Mouse (Mus musculus) forebrain, embryonic 14.5 days (tissue): ENCODE measurements around the gene H2-M5. TPM values are rescaled to one million over a fixed set of nuclear protein-coding genes. Genes with fewer than 3 reads are reported as not detected.
A peak's percentile ranks its signal among the peaks of the same experiment; 100 is the strongest.
"Not testable (repeated sequence)": the region's sequence is repeated elsewhere in the genome, so short reads cannot be mapped to it uniquely, and the experiment has no call there.

Experiments
- ATAC-seq: fragments of 200-750 bp; cut with Nextera tagmentation; 2 replicates; pipeline ENCODE4 v1.8.0; 2017; ENCODE audit warnings: mild to moderate bottlenecking, moderate library complexity
- DNase-seq: peaks from one replicate; pipeline ENCODE4 v3.0.0-alpha.2; 2015; ENCODE audit warnings: low spot score
- H3K27ac ChIP-seq: fragments of 300-500 bp; sonication (generic); 2 replicates; pipeline ENCODE4 v1.5.1; 2014; ENCODE audit warnings: low read depth, mild to moderate bottlenecking, control low read depth, low read length, moderate library complexity
- H3K27me3 ChIP-seq: fragments of 300-500 bp; sonication (generic); replicated peaks from 2 replicates; pipeline ENCODE4 v1.6.1; 2014; ENCODE audit warnings: low read length, control low read depth, mixed read lengths; ENCODE audit not compliant: control insufficient read depth, insufficient read depth
- H3K36me3 ChIP-seq: fragments of 300-500 bp; sonication (generic); 2 replicates; pipeline ENCODE4 v1.6.1; 2014; ENCODE audit warnings: low read length, control low read depth; ENCODE audit not compliant: control insufficient read depth, insufficient read depth
- H3K4me1 ChIP-seq: fragments of 300-500 bp; sonication (generic); 2 replicates; pipeline ENCODE4 v1.6.1; 2014; ENCODE audit warnings: antibody characterized with exemption, low read length, control low read depth; ENCODE audit not compliant: control insufficient read depth, insufficient read depth
- H3K4me2 ChIP-seq: fragments of 300-500 bp; sonication (generic); 2 replicates; pipeline ENCODE4 v1.6.1; 2014; ENCODE audit warnings: mild to moderate bottlenecking, control low read depth, low read length
- H3K4me3 ChIP-seq: fragments of 300-500 bp; sonication (generic); 2 replicates; pipeline ENCODE4 v1.5.1; 2014; ENCODE audit warnings: low read depth, low read length, control low read depth
- H3K9ac ChIP-seq: fragments of 300-500 bp; sonication (generic); 2 replicates; pipeline ENCODE4 v1.6.1; 2014; ENCODE audit warnings: mild to moderate bottlenecking, low read length, control low read depth, moderate library complexity
- H3K9me3 ChIP-seq: fragments of 300-500 bp; sonication (generic); replicated peaks from 2 replicates; pipeline ENCODE4 v1.6.1; 2016; ENCODE audit warnings: low read length, control low read depth, mixed read lengths; ENCODE audit not compliant: control insufficient read depth
- WGBS: fragments of 180-500 bp; shearing (Covaris S2); extraction: QIAGEN DNeasy Blood & Tissue Kit; methylation state at CpG from one replicate; pipeline ENCODE4 v1.1.7; 2014; 5-methylcytosine and 5-hydroxymethylcytosine counted together
- polyA plus RNA-seq: library from polyadenylated mRNA; unstranded; fragments of >200 nt; fragmentation: Nextera tagmentation; extraction: Ambion mirVana; gene quantifications from 2 replicates; pipeline ENCODE4 v1.2.1, GENCODE M21; 2014

Gene H2-M5
- 0.77 and 1.0 TPM in 2 replicates for polyA plus RNA-seq

DNA sequence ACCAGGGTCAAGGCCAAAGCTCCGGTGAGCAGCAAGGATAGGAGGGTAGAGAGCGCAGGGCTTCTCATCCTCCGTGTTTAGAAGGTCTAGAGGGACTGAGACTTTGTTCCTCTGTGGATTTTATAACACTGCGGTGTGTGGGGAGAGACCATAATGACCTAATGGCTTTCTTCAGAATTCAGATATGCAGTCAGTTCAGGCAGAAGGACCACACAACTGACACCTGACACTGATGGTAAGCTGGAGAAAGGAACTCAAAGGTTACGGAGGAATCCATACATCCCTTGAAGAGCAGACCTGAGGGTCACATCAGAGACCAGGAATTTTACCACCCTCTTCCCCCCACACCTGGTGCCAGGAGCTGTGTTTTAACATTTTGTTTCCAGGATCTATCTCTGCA lies at the start of gene H2-M5:
H2-M5 (minus strand) TSS at position 101 of the 400 bp plus-strand sequence.
- Histone ChIP-seq H3K27ac (no peak within 1 kb of the TSS), H3K9me3 (no peaks in the 10 kb centered on the region), H3K4me3 (no peak within 1 kb of the TSS), H3K27me3 (peaks cover 17% of the 10 kb centered on the region), H3K4me1 (no peaks in the 10 kb centered on the region), H3K36me3 (no peaks in the 10 kb centered on the region), H3K4me2 (0 out of 2 replicates have a peak within 1 kb of the TSS, but pooled peaks have one; percentile 12), H3K9ac (0 out of 2 replicates have a peak within 1 kb of the TSS, but pooled peaks have one; percentile 8)
- WGBS, result 27% methylated on average over 5 of the region's 5 CpGs
- ATAC-seq (no peak), DNase-seq (no peak)

- WGBS, result 57% methylated on average over 8 of the region's 8 CpGs
- H3K27me3 ChIP-seq, result no peaks in the 10 kb centered on the region
These were observed 39.8 kb upstream of the H2-M5 start for GRCm38 (mm10) chr17:37029162-37029561.

GRCm38 (mm10) chr17:37028683-37029120 lies 39.4 kb upstream of the H2-M5 start:
- H3K27ac ChIP-seq, result peak overlapping the region; percentile 96
- H3K9ac ChIP-seq, result peak overlapping the region; percentile 59
- no peaks in the 10 kb centered on the region for H3K9me3 ChIP-seq
- WGBS, result under 1% methylated on average over 14 of the region's 14 CpGs
- peak overlapping the region; percentile 34 for H3K4me3 ChIP-seq
- H3K4me1 ChIP-seq, result no peaks in the 10 kb centered on the region
- peak; percentile 99 for ATAC-seq
- peak; percentile 99 for DNase-seq
- H3K36me3 ChIP-seq, result no peaks in the 10 kb centered on the region
- peak overlapping the region; percentile 47 for H3K4me2 ChIP-seq
- H3K27me3 ChIP-seq, result no peaks in the 10 kb centered on the region

More at GRCm38 (mm10) chr17:37029162-37029561, 39.8 kb upstream of the H2-M5 start:
- no peaks in the 10 kb centered on the region for H3K9me3 ChIP-seq
- DNase-seq (no peak), ATAC-seq (peak; percentile 11)
- peak overlapping the region; percentile 59 for H3K9ac ChIP-seq
- H3K4me3 ChIP-seq, result peak overlapping the region; percentile 34
- peak overlapping the region; percentile 96 for H3K27ac ChIP-seq
- no peaks in the 10 kb centered on the region for H3K4me1 ChIP-seq
- no peaks in the 10 kb centered on the region for H3K36me3 ChIP-seq
- H3K4me2 ChIP-seq, result peak overlapping the region; percentile 47

GRCm38 (mm10) chr17:37028212-37028611 lies 38.9 kb upstream of the H2-M5 start:
- Histone ChIP-seq H3K9ac (peak overlapping the region; percentile 59), H3K4me3 (peak overlapping the region; percentile 34), H3K4me2 (peak overlapping the region; percentile 47), H3K27ac (peak overlapping the region; percentile 96), H3K4me1 (no peaks in the 10 kb centered on the region), H3K9me3 (no peaks in the 10 kb centered on the region), H3K36me3 (no peaks in the 10 kb centered on the region), H3K27me3 (no peaks in the 10 kb centered on the region)
- 3% methylated on average over 10 of the region's 10 CpGs for WGBS
- ATAC-seq (peak; percentile 30), DNase-seq (peak; percentile 27)

DNA sequence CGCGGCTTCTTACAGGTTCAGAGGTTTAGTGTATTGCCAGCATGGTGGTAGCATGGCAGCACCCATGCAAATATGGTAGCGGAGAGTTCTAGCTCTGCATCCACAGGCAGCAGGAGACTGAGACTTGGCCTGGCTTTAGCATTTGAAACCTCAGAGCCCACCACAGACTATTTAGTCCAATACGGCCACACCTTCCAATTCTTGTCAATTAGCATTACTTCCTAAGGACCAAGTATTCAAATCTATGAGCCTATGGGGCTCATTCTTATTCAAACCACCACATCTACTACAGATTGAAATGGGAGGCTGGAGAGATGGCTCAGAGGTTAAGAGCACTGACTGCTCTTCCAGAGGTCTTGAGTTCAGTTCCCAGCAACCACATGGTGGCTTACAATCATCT lies 38.1 kb upstream of the H2-M5 start:
- Histone ChIP-seq H3K4me3 (no peak overlapping the region), H3K27ac (peak overlapping the region; percentile 96; the same call in 1 of the 2 replicates), H3K36me3 (no peaks in the 10 kb centered on the region), H3K9ac (no peak overlapping the region), H3K9me3 (no peaks in the 10 kb centered on the region), H3K4me2 (no peak overlapping the region), H3K4me1 (no peaks in the 10 kb centered on the region), H3K27me3 (no peaks in the 10 kb centered on the region)
- no peak for ATAC-seq
- WGBS, result 96% methylated on average over 4 of the region's 4 CpGs
- DNase-seq, result no peak

- ATAC-seq (no peak), DNase-seq (no peak)
- H3K4me2 ChIP-seq, result no peak overlapping the region
- no peaks in the 10 kb centered on the region for H3K4me1 ChIP-seq
- WGBS, result 66% methylated on average over 2 of the region's 2 CpGs
- no peaks in the 10 kb centered on the region for H3K27me3 ChIP-seq
- no peak overlapping the region for H3K9ac ChIP-seq
- no peak overlapping the region for H3K27ac ChIP-seq
- no peak overlapping the region for H3K4me3 ChIP-seq
- H3K9me3 ChIP-seq, result no peaks in the 10 kb centered on the region
- no peaks in the 10 kb centered on the region for H3K36me3 ChIP-seq
These were observed 37.1 kb upstream of the H2-M5 start for GRCm38 (mm10) chr17:37026425-37026824.

GRCm38 (mm10) chr17:37022628-37023576 lies 33.6 kb upstream of the H2-M5 start, which contains the start of gene Mog:
TSS of gene Mog (minus strand) at chr17:37023398.
- H3K4me1 ChIP-seq, result no peaks in the 10 kb centered on the region
- no peak within 1 kb of the TSS for H3K9ac ChIP-seq
- ATAC-seq (no peak), DNase-seq (no peak)
- H3K36me3 ChIP-seq, result no peaks in the 10 kb centered on the region
- no peak within 1 kb of the TSS for H3K4me2 ChIP-seq
- no peaks in the 10 kb centered on the region for H3K27me3 ChIP-seq
- WGBS, result 80% methylated on average over 9 of the region's 9 CpGs
- H3K4me3 ChIP-seq, result no peak within 1 kb of the TSS
- H3K27ac ChIP-seq, result no peak within 1 kb of the TSS
- H3K9me3 ChIP-seq, result no peaks in the 10 kb centered on the region

- H3K4me2 ChIP-seq, H3K4me3 ChIP-seq, H3K9me3 ChIP-seq, H3K27me3 ChIP-seq, H3K36me3 ChIP-seq, H3K9ac ChIP-seq, H3K4me1 ChIP-seq, ATAC-seq, DNase-seq, H3K27ac ChIP-seq: not testable (repeated sequence)
- 95% methylated on average over 5 of the region's 5 CpGs for WGBS
These were observed 29.9 kb upstream of the H2-M5 start for GRCm38 (mm10) chr17:37019242-37019641.

GRCm38 (mm10) chr17:37018328-37018727 lies 29.0 kb upstream of the H2-M5 start:
- Histone ChIP-seq H3K27ac (no peak overlapping the region), H3K4me1 (no peaks in the 10 kb centered on the region), H3K9me3 (no peaks in the 10 kb centered on the region), H3K9ac (no peak overlapping the region), H3K4me2 (no peak overlapping the region), H3K36me3 (no peaks in the 10 kb centered on the region), H3K27me3 (no peaks in the 10 kb centered on the region), H3K4me3 (no peak overlapping the region)
- ATAC-seq (no peak), DNase-seq (no peak)
- 42% methylated on average over 3 of the region's 3 CpGs for WGBS
